Mouse (Mus musculus) urinary bladder, adult 2 months (tissue): ENCODE results near the gene Clta. TPM values are rescaled to one million over a fixed set of nuclear protein-coding genes. Genes with fewer than 3 reads are reported as not detected.

Source experiments
- DNase-seq: peaks from one replicate; pipeline ENCODE4 v3.0.0; 2022; ENCODE audit warnings: low spot score
- polyA plus RNA-seq: library from polyadenylated mRNA; depleted of rRNA; stranded (reverse); fragments of >200 nt; gene quantifications from 2 replicates; pipeline ENCODE4 v1.2.3, GENCODE M21; 2012; rRNA removed

Clta gene
- polyA plus RNA-seq, 1 experiment = 300 TPM

- DNase-seq = no peak
These were observed 68.7 kb downstream of the Clta start for GRCm38 (mm10) chr4:44072873-44073441.

GRCm38 (mm10) chr4:44073799-44074198, 69.5 kb downstream of the Clta start:
- no peak for DNase-seq

GRCm38 (mm10) chr4:44074422-44074821, 70.2 kb downstream of the Clta start:
- no peak for DNase-seq

DNA sequence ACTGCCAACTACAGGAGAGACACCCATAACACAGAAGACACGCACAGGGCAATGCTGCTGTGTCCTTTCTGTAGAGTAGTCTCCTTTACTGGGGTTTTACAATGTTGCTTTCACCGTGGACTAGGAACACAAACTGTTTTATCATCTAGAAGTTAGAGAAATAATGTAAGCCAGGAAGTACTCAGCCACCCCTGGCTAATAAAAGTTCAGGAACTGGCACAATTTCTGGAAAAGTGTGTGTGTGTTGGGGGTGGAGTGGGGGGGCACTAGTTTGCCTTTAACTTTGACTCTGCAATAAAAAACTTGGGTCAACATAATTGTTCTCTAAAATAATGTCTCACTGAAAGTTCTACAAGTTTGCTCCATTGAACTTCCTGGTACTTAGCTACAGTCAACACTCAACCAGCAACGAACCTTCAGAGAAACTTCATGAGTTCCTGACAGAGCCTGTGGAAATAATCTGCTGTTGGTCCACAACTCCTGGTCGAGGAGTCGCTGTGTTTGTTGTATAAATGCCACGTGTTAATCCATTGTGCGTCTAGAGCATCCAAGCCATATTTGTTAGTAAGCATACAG, 74.2 kb downstream of the Clta start:
- no peak for DNase-seq

Other genes with a start within 250 kb of the Clta start
- not detected in 2 replicates for gene Olfr159, start 233.4 kb upstream of the Clta start, polyA plus RNA-seq
- gene Olfr156, start 180.6 kb upstream of the Clta start, polyA plus RNA-seq = not detected in 2 replicates
- gene Olfr157, start 164.3 kb upstream of the Clta start, polyA plus RNA-seq = not detected in 2 replicates
- gene Olfr155, start 152.9 kb upstream of the Clta start, polyA plus RNA-seq = not detected in 2 replicates
- gene Reck, start 128.9 kb upstream of the Clta start, polyA plus RNA-seq = 25.8 and 26.0 TPM in 2 replicates
- 24.2 and 24.7 TPM in 2 replicates for gene Glipr2, start 47.1 kb upstream of the Clta start, polyA plus RNA-seq
- 0.04 and 0.07 TPM in 2 replicates for gene Ccin, start 21.0 kb upstream of the Clta start, polyA plus RNA-seq
- gene Gne, start 79.7 kb downstream of the Clta start, polyA plus RNA-seq = 11.6 and 17.9 TPM in 2 replicates
- gene Rnf38, start 229.3 kb downstream of the Clta start, polyA plus RNA-seq = 46.6 and 66.7 TPM in 2 replicates